Mouse (Mus musculus) lung, embryonic 14.5 days (tissue): Measurements from ENCODE around the gene Ikbke. TPM values are rescaled to one million over a fixed set of nuclear protein-coding genes. Genes with fewer than 3 reads are reported as not detected.
"Not testable (repeated sequence)": the region's sequence is repeated elsewhere in the genome, so short reads cannot be mapped to it uniquely, and the experiment has no call there.

ENCODE experiments used
- ATAC-seq: fragments of 200-750 bp; cut with Nextera tagmentation; 2 replicates; pipeline ENCODE4 v1.8.0; 2017; ENCODE audit warnings: mild to moderate bottlenecking, moderate TSS enrichment, moderate library complexity; ENCODE audit not compliant: insufficient read depth
- DNase-seq: peaks from one replicate; pipeline ENCODE4 v3.0.0-alpha.2; 2015
- H3K27ac ChIP-seq: fragments of 300-500 bp; sonication (generic); 2 replicates; pipeline ENCODE4 v1.5.1; 2014; ENCODE audit warnings: low read depth, mild to moderate bottlenecking, moderate library complexity
- H3K27me3 ChIP-seq: fragments of 300-500 bp; sonication (generic); 2 replicates; pipeline ENCODE4 v1.6.1; 2014; ENCODE audit warnings: low read length, control low read depth; ENCODE audit not compliant: insufficient read depth
- H3K36me3 ChIP-seq: fragments of 300-500 bp; sonication (generic); 2 replicates; pipeline ENCODE4 v1.6.1; 2014; ENCODE audit warnings: control low read depth; ENCODE audit not compliant: insufficient read depth
- H3K4me1 ChIP-seq: fragments of 300-500 bp; sonication (generic); 2 replicates; pipeline ENCODE4 v1.6.1; 2014; ENCODE audit warnings: antibody characterized with exemption, control low read depth; ENCODE audit not compliant: insufficient read depth
- H3K4me2 ChIP-seq: fragments of 300-500 bp; sonication (generic); 2 replicates; pipeline ENCODE4 v1.6.1; 2014; ENCODE audit warnings: mild to moderate bottlenecking
- H3K4me3 ChIP-seq: fragments of 300-500 bp; sonication (generic); 2 replicates; pipeline ENCODE4 v1.5.1; 2014; ENCODE audit warnings: low read depth, low read length
- H3K9ac ChIP-seq: fragments of 300-500 bp; sonication (generic); 2 replicates; pipeline ENCODE4 v1.6.1; 2014
- H3K9me3 ChIP-seq: fragments of 300-500 bp; sonication (generic); 2 replicates; pipeline ENCODE4 v1.6.1; 2016; ENCODE audit warnings: low read depth, low read length, control low read depth
- CTCF ChIP-seq: IDR thresholded peaks from 2 replicates; pipeline ENCODE4 v1.5.1; 2016; ENCODE audit warnings: antibody characterized with exemption, low read depth
- WGBS: fragments of 180-500 bp; shearing (Covaris S2); extraction: QIAGEN DNeasy Blood & Tissue Kit; methylation state at CpG from one replicate; pipeline ENCODE4 v1.1.7; 2014; 5-methylcytosine and 5-hydroxymethylcytosine counted together
- polyA plus RNA-seq: library from polyadenylated mRNA; unstranded; fragments of >200 nt; fragmentation: Nextera tagmentation; extraction: Ambion mirVana; gene quantifications from 2 replicates; pipeline ENCODE4 v1.2.1, GENCODE M21; 2014

Gene Ikbke
- polyA plus RNA-seq, 1 experiment from 2014 or later: 2.3 TPM

DNA sequence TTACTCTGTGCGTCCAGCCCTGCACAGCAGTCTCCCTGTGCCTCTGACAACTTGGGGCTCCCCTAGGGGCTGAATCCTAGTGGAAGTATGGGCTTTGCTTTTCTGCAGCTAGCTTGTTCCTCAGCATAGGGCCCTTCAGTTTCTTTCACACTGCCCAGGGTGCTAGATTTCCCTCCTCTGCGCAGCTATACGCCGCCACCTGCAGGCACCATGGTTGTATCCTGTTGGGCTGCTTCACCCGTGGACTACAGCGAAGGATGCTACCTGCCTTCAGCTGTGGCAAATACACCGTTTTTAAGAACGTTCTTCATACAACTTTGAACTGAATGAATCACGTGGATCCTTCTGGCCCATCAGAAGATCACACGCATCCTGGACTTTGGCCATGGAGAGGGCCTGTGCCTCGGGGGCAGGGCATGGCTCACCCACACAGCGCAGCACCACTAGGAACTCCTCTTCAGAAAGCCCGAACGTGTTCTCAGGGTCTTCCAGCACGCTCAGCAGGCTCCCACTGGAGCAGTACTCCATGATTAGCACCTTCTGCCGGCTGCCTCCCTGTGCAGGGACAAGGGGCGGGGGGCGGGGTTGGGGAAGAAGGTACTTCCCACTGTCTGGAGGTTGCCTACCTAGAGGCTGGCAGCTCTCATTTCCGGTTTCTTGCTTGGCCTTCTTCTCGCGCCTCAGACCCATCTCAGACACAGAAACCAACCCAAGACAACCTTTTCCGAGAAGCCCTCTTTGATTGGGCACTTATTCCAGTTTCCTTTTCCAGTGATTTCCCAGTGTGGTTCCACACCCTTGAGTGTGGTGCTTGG lies 4.5 kb downstream of the Ikbke start:
- no peak overlapping the region for H3K9ac ChIP-seq
- no peaks in the 10 kb centered on the region for H3K36me3 ChIP-seq
- 31% methylated on average over 22 of the region's 22 CpGs for WGBS
- H3K4me1 ChIP-seq: no peaks in the 10 kb centered on the region; the same call in none of the 2 replicates
- peak; percentile 35 for TF ChIP-seq CTCF
- H3K4me2 ChIP-seq: peak overlapping the region; percentile 39; the same call in 1 of the 2 replicates
- no peaks in the 10 kb centered on the region for H3K9me3 ChIP-seq
- H3K4me3 ChIP-seq: no peak overlapping the region
- DNase-seq (no peak), ATAC-seq (no peak)
- H3K27me3 ChIP-seq: no peaks in the 10 kb centered on the region
- no peak overlapping the region for H3K27ac ChIP-seq

GRCm38 (mm10) chr1:131269797-131270578 lies 9.4 kb downstream of the Ikbke start:
- WGBS: 28% methylated on average over 22 of the region's 22 CpGs
- Histone ChIP-seq H3K27me3 (no peaks in the 10 kb centered on the region), H3K4me3 (no peak overlapping the region), H3K9ac (no peak overlapping the region), H3K27ac (no peak overlapping the region), H3K9me3 (no peaks in the 10 kb centered on the region), H3K36me3 (no peaks in the 10 kb centered on the region), H3K4me1 (no peaks in the 10 kb centered on the region), H3K4me2 (no peak overlapping the region)
- peak; percentile 91 for TF ChIP-seq CTCF
- ATAC-seq: peak; percentile 50; the same call in 1 of the 2 replicates
- DNase-seq: peak; percentile 92

GRCm38 (mm10) chr1:131268776-131269175 lies 10.6 kb downstream of the Ikbke start:
- Histone ChIP-seq H3K4me2 (no peak overlapping the region), H3K36me3 (no peaks in the 10 kb centered on the region), H3K27ac (no peak overlapping the region), H3K4me1 (no peaks in the 10 kb centered on the region), H3K9me3 (no peaks in the 10 kb centered on the region), H3K9ac (no peak overlapping the region), H3K27me3 (no peaks in the 10 kb centered on the region), H3K4me3 (no peak overlapping the region)
- DNase-seq (no peak), ATAC-seq (no peak)
- 76% methylated on average over 10 of the region's 10 CpGs for WGBS
- no peak for TF ChIP-seq CTCF

- no peak for TF ChIP-seq CTCF
- ATAC-seq: no peak
- Histone ChIP-seq H3K4me2 (no peak overlapping the region), H3K27me3 (no peaks in the 10 kb centered on the region), H3K4me1 (no peaks in the 10 kb centered on the region), H3K36me3 (no peaks in the 10 kb centered on the region), H3K9me3 (no peaks in the 10 kb centered on the region), H3K9ac (no peak overlapping the region), H3K27ac (no peak overlapping the region), H3K4me3 (no peak overlapping the region)
- no peak for DNase-seq
- 56% methylated on average over 12 of the region's 12 CpGs for WGBS
These were observed 15.5 kb downstream of the Ikbke start for GRCm38 (mm10) chr1:131263905-131264304.

GRCm38 (mm10) chr1:131260309-131260656 lies 19.1 kb downstream of the Ikbke start:
- Histone ChIP-seq H3K4me1 (no peaks in the 10 kb centered on the region), H3K27ac (no peak overlapping the region), H3K4me2 (no peak overlapping the region), H3K36me3 (no peaks in the 10 kb centered on the region), H3K9ac (no peak overlapping the region), H3K27me3 (no peaks in the 10 kb centered on the region), H3K9me3 (no peaks in the 10 kb centered on the region), H3K4me3 (no peak overlapping the region)
- ATAC-seq: peak; percentile 12; the same call in 1 of the 2 replicates
- WGBS: 27% methylated on average over 10 of the region's 10 CpGs
- TF ChIP-seq CTCF: peak; percentile 91
- peak; percentile 89 for DNase-seq

- 62% methylated on average over 10 of the region's 10 CpGs for WGBS
- ATAC-seq: no peak
- Histone ChIP-seq H3K4me2 (no peak overlapping the region), H3K27me3 (no peaks in the 10 kb centered on the region), H3K27ac (no peak overlapping the region), H3K4me1 (no peaks in the 10 kb centered on the region), H3K9ac (no peak overlapping the region), H3K4me3 (no peak overlapping the region), H3K36me3 (no peaks in the 10 kb centered on the region), H3K9me3 (no peaks in the 10 kb centered on the region)
- TF ChIP-seq CTCF: no peak
- DNase-seq: no peak
These were observed 19.6 kb downstream of the Ikbke start for GRCm38 (mm10) chr1:131259632-131260308.

- DNase-seq (no peak), ATAC-seq (no peak)
- Histone ChIP-seq H3K36me3 (no peaks in the 10 kb centered on the region), H3K27ac (no peak overlapping the region), H3K9me3 (no peaks in the 10 kb centered on the region), H3K4me1 (no peaks in the 10 kb centered on the region), H3K27me3 (no peaks in the 10 kb centered on the region), H3K4me2 (no peak overlapping the region), H3K4me3 (no peak overlapping the region), H3K9ac (no peak overlapping the region)
- WGBS: 69% methylated on average over 6 of the region's 6 CpGs
- TF ChIP-seq CTCF: no peak
These were observed 22.1 kb downstream of the Ikbke start for GRCm38 (mm10) chr1:131257288-131257687.

DNA sequence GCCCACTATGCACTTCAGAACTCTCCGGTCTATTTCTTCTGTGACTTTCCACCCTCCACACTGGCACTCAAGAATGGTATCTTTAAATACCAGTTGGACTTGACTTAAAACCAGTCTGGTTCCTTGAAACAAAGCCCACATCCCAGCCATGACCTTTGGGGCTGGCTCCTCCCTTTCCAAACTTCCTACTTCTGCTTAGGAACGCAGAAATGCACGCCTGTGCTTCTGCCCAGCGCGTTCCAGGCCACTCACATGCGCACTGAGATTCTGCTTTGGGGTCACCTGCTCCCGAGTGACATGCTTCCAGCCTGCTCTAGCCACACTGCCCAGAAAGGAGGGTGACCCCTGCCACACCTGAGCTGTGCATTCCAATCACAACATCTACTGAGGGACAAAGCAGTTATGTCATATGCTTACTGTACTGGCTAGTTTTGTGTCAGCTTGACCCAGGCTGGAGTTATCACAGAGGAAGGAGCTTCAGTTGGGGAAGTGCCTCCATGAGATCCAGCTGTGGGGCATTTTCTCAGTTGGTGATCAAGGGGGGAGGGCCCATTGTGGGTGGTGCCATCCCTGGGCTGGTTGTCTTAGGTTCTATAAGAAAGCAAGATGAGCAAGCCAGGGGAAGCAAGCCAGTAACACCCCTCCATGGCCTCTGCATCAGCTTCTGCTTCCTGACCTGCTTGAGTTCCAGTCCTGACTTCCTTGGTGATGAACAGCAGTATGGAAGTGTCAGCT lies 26.7 kb downstream of the Ikbke start:
- not testable (repeated sequence) for H3K27ac ChIP-seq
- 63% methylated on average over 7 of the region's 7 CpGs for WGBS

More for the DNA sequence above, 26.7 kb downstream of the Ikbke start:
- not testable (repeated sequence) for ATAC-seq, DNase-seq, H3K4me2 ChIP-seq, H3K9me3 ChIP-seq, H3K36me3 ChIP-seq, H3K27me3 ChIP-seq, H3K9ac ChIP-seq, H3K4me1 ChIP-seq, H3K4me3 ChIP-seq
